Mouse (Mus musculus): ENCODE measurements at regions not wholly inside any gene's neighbourhood (a gene's known extent, or its start where the extent isn't known, plus 50 kb on each side); places are given as distances from the start of the nearest gene placed in this dataset.
"Not testable (repeated sequence)": the region's sequence is repeated elsewhere in the genome, so short reads cannot be mapped to it uniquely, and the experiment has no call there.

DNA sequence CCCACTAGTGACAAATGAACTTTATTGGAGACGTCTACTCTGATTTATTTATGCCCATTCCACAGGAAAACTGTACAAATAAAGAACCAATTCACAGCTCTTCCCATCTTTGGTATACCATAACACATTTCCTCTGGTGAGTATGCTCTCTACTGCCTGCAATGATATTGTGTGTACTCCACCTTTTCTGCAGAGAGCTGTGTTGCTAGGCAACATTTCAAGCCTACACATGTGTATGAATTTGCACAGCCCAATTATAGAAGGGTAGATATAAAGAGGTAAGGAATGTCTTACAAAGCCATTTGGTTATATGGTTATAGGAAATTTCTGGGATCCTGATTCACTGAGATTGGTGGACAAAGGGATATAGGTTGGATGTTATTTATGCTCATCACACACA lies 227.4 kb downstream of the 4931408C20Rik start:
- WGBS, result 80% methylated on average over 1 of the region's 1 CpGs

DNA sequence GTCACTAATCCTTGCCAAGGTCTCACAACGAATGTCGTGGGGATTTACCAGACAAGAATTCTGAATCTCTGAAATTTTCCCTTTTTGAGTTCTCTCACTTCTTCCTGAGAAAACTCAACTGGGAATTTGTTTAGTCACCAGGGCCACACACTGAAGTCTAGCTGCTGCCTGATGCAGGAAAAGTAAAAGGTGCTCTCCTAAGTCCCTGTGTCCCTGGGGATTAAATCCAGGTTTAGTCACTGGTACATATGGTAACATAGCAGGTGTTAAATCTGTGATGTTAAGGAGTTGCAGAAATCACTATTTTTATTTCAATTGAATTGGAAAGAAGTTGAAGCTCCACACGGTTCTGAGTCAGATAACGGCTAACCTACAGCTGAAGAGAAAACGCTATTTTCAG lies 260.9 kb downstream of the 4931408C20Rik start:
- no peak overlapping the region for H3K27ac ChIP-seq (ENCODE audit: low read depth, low read length)
- H3K9ac ChIP-seq (ENCODE audit: low read depth, low read length), result no peak overlapping the region
- no peak for ATAC-seq
- no peaks in the 10 kb centered on the region for H3K36me3 ChIP-seq (ENCODE audit: control insufficient read depth, insufficient read depth, low read length)
- H3K4me2 ChIP-seq (ENCODE audit: low read length), result no peak overlapping the region
- H3K4me1 ChIP-seq (ENCODE audit: control insufficient read depth, insufficient read depth, low read depth, low read length), result no peaks in the 10 kb centered on the region
- no peaks in the 10 kb centered on the region; the same call in 1 of the 2 replicates for H3K9me3 ChIP-seq (ENCODE audit: control insufficient read depth, low read length)
- no peak overlapping the region for H3K4me3 ChIP-seq (ENCODE audit: low read length)
- no peaks in the 10 kb centered on the region for H3K27me3 ChIP-seq (replicated peaks; ENCODE audit: control insufficient read depth, insufficient read depth, low read length)
- 93% methylated on average over 5 of the region's 5 CpGs for WGBS

More for the DNA sequence above, 227.4 kb downstream of the 4931408C20Rik start:
- Histone ChIP-seq H3K9ac (ENCODE audit: low read depth, low read length) (no peak overlapping the region), H3K36me3 (ENCODE audit: control insufficient read depth, insufficient read depth, low read length) (no peaks in the 10 kb centered on the region), H3K27ac (ENCODE audit: low read depth, low read length) (no peak overlapping the region), H3K9me3 (ENCODE audit: control insufficient read depth, low read length) (no peaks in the 10 kb centered on the region), H3K4me3 (ENCODE audit: low read length) (no peak overlapping the region), H3K4me1 (ENCODE audit: control insufficient read depth, insufficient read depth, low read depth, low read length) (no peaks in the 10 kb centered on the region), H3K4me2 (ENCODE audit: low read length) (no peak overlapping the region), H3K27me3 (replicated peaks; ENCODE audit: control insufficient read depth, insufficient read depth, low read length) (no peaks in the 10 kb centered on the region)
- no peak for ATAC-seq

DNA sequence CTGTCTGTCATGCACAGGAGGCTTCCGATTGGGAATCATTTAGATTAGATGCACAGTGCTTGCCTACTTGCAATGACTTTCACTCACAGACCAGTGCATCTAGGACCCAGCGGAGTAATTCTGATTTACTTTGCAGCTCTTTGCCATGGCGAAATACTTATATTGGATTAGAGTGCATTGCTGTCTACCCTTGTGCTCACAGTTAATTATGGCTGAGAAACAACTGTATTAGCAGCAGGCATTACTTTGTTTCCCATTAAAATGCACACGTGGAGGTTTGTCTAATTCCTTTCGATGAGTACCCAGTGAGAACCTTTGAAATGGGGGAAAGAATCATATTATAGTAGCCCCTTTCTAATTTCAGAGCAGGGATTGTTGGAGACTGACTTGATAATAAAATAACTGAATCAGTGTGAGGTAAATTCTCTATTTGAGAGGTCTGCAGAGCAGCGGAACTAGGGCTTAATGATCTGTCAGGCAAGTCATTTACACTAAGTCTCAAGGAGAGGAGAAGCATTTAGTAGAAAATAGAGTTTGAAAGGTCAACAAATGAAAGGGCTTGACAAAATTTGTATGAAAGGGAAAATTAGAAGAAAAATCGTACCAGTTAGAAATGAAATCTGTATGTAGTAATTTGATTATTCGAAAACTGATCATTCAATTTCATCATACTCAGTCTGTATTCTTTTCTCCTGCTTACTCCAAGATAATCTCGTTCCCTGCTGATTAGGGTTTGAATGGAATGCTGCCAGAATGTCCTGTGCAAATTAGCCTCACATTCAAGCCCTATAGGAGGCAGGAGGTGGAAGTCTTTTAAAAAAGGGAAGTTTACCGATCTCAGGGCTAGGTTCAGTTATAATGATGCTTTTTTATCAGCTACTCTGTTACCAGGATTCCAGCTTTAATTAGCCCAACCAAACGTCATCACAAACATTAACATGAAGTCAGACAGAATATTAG lies 299.0 kb downstream of the 4931408C20Rik start:
- Histone ChIP-seq H3K27me3 (replicated peaks; ENCODE audit: control insufficient read depth, insufficient read depth, low read length) (no peaks in the 10 kb centered on the region), H3K4me3 (ENCODE audit: low read length) (no peak overlapping the region), H3K36me3 (ENCODE audit: control insufficient read depth, insufficient read depth, low read length) (no peaks in the 10 kb centered on the region), H3K4me2 (ENCODE audit: low read length) (peak overlapping the region; percentile 4), H3K9ac (ENCODE audit: low read depth, low read length) (no peak overlapping the region), H3K27ac (ENCODE audit: low read depth, low read length) (no peak overlapping the region), H3K4me1 (ENCODE audit: control insufficient read depth, insufficient read depth, low read depth, low read length) (no peaks in the 10 kb centered on the region), H3K9me3 (ENCODE audit: control insufficient read depth, low read length) (no peaks in the 10 kb centered on the region)
- WGBS, result 28% methylated on average over 11 of the region's 11 CpGs
- ATAC-seq, result peak; percentile 54

DNA sequence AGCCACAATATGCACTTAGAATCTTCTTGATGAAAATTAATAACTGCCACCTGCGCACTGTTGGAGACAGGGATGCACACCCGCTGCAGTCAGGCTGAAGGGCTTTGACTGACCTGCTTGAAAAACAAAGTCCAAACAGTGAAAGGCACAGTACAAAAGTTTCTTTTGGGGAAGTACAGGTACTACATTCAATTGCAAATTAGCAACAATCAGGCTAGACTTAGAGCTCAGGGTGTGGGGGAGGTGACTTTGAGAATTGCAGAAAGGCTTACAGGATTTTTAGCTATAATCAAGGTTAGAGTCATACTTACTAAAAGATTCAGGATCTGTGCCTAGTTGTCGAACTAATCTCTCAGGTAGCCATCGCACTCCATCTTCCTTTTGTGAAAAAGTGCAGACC lies 346.7 kb downstream of the 4931408C20Rik start:
- WGBS, result 90% methylated on average over 4 of the region's 4 CpGs
- Histone ChIP-seq H3K27me3 (replicated peaks; ENCODE audit: control insufficient read depth, insufficient read depth, low read length) (no peaks in the 10 kb centered on the region), H3K9me3 (ENCODE audit: control insufficient read depth, low read length) (no peaks in the 10 kb centered on the region), H3K4me3 (ENCODE audit: low read length) (no peak overlapping the region), H3K4me1 (ENCODE audit: control insufficient read depth, insufficient read depth, low read depth, low read length) (no peaks in the 10 kb centered on the region), H3K36me3 (ENCODE audit: control insufficient read depth, insufficient read depth, low read length) (no peaks in the 10 kb centered on the region), H3K4me2 (ENCODE audit: low read length) (no peak overlapping the region), H3K27ac (ENCODE audit: low read depth, low read length) (no peak overlapping the region), H3K9ac (ENCODE audit: low read depth, low read length) (no peak overlapping the region)
- no peak for ATAC-seq

DNA sequence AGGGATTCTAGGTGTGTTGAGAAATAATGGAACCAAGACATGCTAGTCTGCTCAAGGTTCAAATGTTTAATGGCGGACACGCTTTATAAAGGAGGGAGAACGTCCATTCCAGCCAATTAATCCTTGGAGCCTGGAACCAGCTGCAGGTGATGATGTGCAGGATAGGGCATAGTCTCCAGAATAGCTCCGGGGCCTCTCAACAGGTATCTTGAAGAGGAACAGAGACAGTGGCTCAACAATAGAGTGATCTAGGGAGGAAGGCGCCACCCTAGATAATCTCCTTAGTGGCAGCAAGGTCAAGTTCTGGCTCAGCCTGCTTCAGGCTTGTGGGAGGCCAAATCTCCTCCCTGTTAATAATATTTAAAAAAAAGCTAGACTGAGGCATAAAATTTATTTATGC lies 347.4 kb downstream of the 4931408C20Rik start:
- not testable (repeated sequence) for ATAC-seq; H3K9me3 ChIP-seq (ENCODE audit: control insufficient read depth, low read length); H3K27me3 ChIP-seq (replicated peaks; ENCODE audit: control insufficient read depth, insufficient read depth, low read length); H3K4me3 ChIP-seq (ENCODE audit: low read length); H3K9ac ChIP-seq (ENCODE audit: low read depth, low read length); H3K36me3 ChIP-seq (ENCODE audit: control insufficient read depth, insufficient read depth, low read length); H3K27ac ChIP-seq (ENCODE audit: low read depth, low read length); H3K4me1 ChIP-seq (ENCODE audit: control insufficient read depth, insufficient read depth, low read depth, low read length); H3K4me2 ChIP-seq (ENCODE audit: low read length)
- 93% methylated on average over 5 of the region's 5 CpGs for WGBS

DNA sequence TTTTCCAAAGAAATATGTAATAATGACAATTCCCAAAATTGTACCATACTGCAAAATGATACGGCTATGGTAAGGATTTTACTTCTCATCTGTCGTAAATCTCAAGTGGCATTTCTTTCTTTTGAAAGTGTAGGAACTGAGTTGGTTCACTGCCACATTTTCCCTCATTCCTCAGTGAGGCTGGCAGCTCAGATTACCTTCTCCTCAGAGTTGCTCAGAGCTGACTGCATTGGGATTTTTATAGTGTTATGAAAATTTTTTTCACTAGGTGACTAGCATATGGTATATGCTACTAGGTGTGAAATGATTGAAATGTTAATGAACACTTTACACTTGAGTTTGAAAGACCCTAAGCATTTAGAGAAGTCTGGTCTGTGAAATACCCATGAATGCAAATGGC lies 397.7 kb downstream of the 4931408C20Rik start:
- Histone ChIP-seq H3K9me3 (ENCODE audit: control insufficient read depth, low read length) (no peaks in the 10 kb centered on the region), H3K4me2 (ENCODE audit: low read length) (no peak overlapping the region), H3K4me3 (ENCODE audit: low read length) (no peak overlapping the region), H3K9ac (ENCODE audit: low read depth, low read length) (no peak overlapping the region), H3K27ac (ENCODE audit: low read depth, low read length) (no peak overlapping the region), H3K27me3 (replicated peaks; ENCODE audit: control insufficient read depth, insufficient read depth, low read length) (no peaks in the 10 kb centered on the region), H3K36me3 (ENCODE audit: control insufficient read depth, insufficient read depth, low read length) (no peaks in the 10 kb centered on the region), H3K4me1 (ENCODE audit: control insufficient read depth, insufficient read depth, low read depth, low read length) (no peaks in the 10 kb centered on the region)
- ATAC-seq, result no peak
- 93% methylated on average over 2 of the region's 2 CpGs for WGBS

DNA sequence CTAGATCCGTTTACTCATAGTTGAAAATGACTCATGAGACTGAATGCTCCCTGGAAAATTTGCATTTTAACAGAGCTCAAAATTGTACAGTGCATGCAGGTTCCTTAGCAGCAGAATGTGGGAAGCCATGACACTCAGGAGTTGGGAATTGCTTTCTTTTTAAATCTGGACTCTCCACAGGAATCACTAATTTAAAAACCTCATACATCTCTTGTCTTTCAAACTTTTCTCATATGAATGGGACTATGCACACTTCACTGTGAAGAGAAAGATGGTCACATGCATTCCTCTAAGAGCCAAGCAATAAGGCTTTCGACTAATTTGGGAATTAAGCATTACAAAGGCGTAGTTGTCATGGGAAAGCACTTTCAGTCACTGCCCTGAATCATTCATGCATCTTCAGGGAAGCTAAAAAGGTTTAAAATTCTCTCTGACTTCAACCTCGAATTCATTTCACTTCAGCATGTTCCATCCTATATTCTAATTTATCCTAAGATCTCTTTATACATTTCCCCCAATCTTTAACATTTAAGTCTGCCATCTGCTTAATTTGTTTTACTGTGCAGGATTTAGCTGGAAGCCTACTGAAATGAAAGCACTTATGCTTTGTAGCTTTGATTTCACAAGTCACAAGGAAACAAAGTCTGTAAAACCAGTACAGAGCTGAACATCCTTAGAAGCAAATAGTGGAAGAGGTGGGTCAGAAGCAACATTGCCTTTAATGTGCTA lies 404.2 kb downstream of the 4931408C20Rik start:
- Histone ChIP-seq H3K27me3 (replicated peaks; ENCODE audit: control insufficient read depth, insufficient read depth, low read length) (no peaks in the 10 kb centered on the region), H3K4me1 (ENCODE audit: control insufficient read depth, insufficient read depth, low read depth, low read length) (no peaks in the 10 kb centered on the region), H3K9ac (ENCODE audit: low read depth, low read length) (no peak overlapping the region), H3K4me3 (ENCODE audit: low read length) (no peak overlapping the region), H3K9me3 (ENCODE audit: control insufficient read depth, low read length) (no peaks in the 10 kb centered on the region), H3K4me2 (ENCODE audit: low read length) (no peak overlapping the region), H3K27ac (ENCODE audit: low read depth, low read length) (no peak overlapping the region), H3K36me3 (ENCODE audit: control insufficient read depth, insufficient read depth, low read length) (no peaks in the 10 kb centered on the region)
- WGBS, result 46% methylated on average over 4 of the region's 4 CpGs
- ATAC-seq, result no peak

DNA sequence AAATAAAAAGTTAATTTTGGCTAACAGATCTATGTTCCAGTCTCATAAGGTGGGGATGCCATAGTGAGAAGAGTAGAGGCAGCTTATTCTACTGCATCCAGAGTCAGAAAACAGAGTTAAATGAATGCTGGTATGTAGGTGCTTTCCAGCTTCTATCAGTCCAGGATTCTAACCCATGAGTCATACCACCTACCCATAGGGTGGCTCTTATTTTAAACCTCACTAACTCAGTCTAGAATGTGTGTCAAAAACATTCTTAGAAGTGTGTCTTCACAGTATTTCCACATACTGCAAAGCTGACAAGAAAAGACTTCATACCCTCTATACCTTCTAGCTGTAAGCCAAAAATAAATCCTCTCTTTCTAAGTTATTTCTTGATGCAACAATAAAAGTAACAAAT lies 410.7 kb downstream of the 4931408C20Rik start:
- no peaks in the 10 kb centered on the region for H3K27me3 ChIP-seq (replicated peaks; ENCODE audit: control insufficient read depth, insufficient read depth, low read length)
- no peak overlapping the region for H3K9ac ChIP-seq (ENCODE audit: low read depth, low read length)
- ATAC-seq, result no peak
- H3K9me3 ChIP-seq (ENCODE audit: control insufficient read depth, low read length), result no peaks in the 10 kb centered on the region
- no peak overlapping the region for H3K27ac ChIP-seq (ENCODE audit: low read depth, low read length)
- H3K4me3 ChIP-seq (ENCODE audit: low read length), result no peak overlapping the region
- no peaks in the 10 kb centered on the region for H3K36me3 ChIP-seq (ENCODE audit: control insufficient read depth, insufficient read depth, low read length)
- no peak overlapping the region for H3K4me2 ChIP-seq (ENCODE audit: low read length)
- no peaks in the 10 kb centered on the region for H3K4me1 ChIP-seq (ENCODE audit: control insufficient read depth, insufficient read depth, low read depth, low read length)

DNA sequence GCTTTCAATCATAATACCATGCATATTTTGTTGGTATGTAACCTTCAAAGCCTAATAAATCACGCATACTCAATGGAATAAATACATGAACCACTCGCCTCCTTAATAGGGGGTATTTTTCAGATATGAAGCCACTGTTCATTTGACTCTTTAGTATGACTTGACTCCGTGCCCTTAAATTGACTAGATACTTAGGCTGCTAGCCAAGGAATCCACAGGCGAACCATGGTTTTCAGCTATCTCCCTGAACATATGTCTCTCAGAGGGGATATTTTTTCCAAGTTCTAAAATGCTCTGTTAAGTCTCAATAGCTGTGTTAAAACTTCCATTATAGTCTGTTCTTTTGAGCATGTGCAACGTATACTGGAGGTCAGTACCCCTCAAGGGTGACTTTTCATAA lies 413.8 kb upstream of the Adgrb3 start:
- ATAC-seq, result no peak
- Histone ChIP-seq H3K27ac (ENCODE audit: low read depth, low read length) (no peak overlapping the region), H3K4me1 (ENCODE audit: control insufficient read depth, insufficient read depth, low read depth, low read length) (no peaks in the 10 kb centered on the region), H3K4me2 (ENCODE audit: low read length) (no peak overlapping the region), H3K9ac (ENCODE audit: low read depth, low read length) (no peak overlapping the region), H3K27me3 (replicated peaks; ENCODE audit: control insufficient read depth, insufficient read depth, low read length) (no peaks in the 10 kb centered on the region), H3K9me3 (ENCODE audit: control insufficient read depth, low read length) (no peaks in the 10 kb centered on the region), H3K36me3 (ENCODE audit: control insufficient read depth, insufficient read depth, low read length) (no peaks in the 10 kb centered on the region), H3K4me3 (ENCODE audit: low read length) (no peak overlapping the region)
- 70% methylated on average over 5 of the region's 5 CpGs for WGBS

Data from hindbrain, embryonic 16.5 days (tissue).